Mouse (Mus musculus) ES-CJ7 (cell line): ENCODE data around the gene Atp8b4.
"Not testable (repeated sequence)": the region's sequence is repeated elsewhere in the genome, so short reads cannot be mapped to it uniquely, and the experiment has no call there.

ENCODE experiments used
- DNase-seq: peaks from one replicate; pipeline ENCODE4 v3.0.0; 2011; ENCODE audit warnings: low read depth, low spot score

The Atp8b4 gene

DNA sequence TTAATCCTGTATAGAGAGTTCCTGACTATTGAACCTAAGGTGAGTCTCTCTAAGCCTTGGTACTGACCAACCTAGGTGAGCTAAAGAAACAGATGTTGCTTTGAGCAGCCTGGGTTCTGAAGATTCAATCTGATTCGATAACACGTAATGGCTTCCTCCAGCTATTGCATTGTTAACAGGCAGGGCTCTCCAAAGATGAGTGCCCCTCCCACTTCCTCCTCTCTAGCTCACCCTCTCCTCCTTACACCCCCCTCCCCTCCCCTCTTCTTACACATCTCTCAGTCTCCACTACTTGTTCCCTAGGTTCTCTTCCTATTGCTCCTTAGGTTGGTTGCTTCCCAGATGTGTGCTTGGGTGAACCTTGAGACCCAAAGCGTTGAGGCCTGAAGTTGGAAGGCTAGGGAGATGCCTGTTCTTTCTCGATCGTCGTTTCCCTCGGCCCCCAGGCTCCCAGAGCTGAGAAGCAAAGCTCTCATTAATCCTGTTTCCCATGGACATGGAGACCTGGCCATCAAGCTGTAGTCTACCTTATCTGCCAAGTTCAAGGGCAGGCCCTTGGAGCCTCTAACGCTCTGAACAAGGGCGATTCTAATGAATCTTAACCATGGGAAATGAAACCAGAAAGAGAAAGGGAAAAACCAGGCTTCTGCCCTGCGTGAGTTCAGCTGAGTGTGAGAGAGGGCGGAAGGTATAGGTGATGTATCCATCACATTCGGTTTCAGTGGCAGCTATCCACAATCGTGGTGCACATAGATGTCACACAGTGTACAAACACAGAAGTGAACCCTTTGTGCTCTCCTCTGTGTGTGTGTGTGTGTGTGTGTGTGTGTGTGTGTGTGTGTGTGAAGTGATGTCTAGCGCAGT lies 4.4 kb downstream of the Atp8b4 start:
- DNase-seq, result no peak

DNA sequence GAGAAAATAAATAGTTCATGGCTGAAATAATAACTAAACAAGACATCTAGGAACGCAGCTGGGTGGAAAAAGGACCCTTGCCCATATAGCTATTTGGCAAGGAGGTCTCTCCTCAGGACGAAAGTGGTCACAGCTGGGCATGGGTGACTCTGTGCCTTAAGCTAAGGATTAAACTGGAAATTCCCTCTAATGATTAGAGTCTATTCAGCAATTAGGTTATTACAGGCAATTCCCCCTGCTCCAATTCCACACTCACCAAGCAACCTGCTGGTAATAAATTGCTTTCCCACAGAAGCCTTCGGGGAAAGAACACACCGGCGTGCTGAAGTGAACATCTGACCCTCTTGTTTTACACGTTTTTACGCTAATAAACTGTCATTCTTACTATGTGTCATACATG lies 5.2 kb downstream of the Atp8b4 start:
- no peak for DNase-seq

DNA sequence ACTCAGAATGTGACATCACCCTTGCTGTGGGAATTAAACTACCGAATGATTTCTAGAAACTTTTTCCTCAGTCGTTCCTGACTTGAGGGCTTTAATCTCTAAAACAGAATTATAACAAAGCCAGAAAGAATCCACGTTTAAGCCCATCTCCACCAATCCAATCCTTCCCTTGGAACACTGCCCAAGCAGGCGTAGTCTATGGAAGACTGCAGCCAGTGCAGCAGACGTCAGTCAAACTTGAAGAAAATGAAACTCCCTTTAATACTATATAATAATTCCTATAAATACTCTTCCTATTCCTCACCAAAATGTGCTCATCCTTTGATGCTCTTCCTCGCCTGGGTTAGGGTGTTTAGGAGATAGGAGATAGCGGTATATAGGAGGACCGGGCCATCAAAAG lies 7.2 kb downstream of the Atp8b4 start:
- no peak for DNase-seq

DNA sequence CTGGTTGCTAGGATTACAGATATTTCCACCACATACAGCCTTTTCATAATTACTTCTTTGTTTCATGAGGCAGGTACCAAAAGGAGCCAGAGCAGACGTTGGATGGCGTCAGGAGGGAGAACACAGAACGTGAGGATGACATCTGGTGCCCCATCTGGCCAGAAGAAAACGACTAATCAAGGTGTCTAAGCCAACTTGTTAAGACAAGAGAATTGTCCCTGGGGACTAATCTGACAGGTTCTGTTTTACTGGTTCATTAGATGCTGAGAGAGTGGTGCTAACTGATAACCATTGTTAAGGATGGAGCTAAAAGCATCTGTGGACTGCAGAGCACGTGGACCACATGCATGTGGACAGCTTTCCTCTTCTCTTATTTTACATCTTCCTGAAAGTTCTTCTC lies 7.8 kb downstream of the Atp8b4 start:
- DNase-seq, result no peak

DNA sequence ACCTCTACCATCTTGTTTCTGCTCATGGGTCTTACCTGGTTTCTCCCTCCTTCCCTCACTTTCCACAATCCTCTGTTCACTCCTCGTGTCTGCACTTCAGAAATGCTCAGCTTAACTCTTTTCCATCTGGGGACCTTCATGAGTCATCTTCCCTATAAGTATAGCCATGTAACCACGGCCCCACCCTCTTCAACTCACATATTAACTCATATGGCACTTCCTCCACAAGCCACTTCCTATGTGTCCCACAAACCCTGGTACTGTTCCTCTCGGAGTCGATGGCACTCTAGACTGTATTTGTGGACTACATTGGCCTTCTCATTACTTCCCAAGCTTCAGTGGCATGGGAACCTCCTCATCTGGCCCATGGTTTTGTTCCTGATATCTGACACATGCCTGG lies 9.0 kb downstream of the Atp8b4 start:
- DNase-seq, result no peak

DNA sequence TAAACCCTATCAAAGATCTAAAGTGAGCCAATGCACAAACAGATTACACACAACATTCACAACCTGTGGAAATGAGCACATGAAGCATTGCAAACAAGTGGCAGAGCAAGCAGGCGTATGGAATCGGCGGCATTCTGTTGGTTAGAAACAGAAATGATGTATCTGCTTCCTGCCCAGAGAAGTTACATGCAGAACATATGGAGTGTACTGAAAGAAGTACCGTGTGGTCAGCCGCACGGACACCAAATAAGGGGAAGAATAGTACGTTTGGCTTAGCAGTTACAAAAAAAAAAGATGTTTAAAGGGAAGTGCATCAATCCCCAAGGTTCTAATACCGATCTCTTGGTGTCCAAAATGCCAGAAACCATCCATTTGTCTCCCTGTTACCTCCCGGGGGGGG lies 9.9 kb downstream of the Atp8b4 start:
- DNase-seq, result no peak

DNA sequence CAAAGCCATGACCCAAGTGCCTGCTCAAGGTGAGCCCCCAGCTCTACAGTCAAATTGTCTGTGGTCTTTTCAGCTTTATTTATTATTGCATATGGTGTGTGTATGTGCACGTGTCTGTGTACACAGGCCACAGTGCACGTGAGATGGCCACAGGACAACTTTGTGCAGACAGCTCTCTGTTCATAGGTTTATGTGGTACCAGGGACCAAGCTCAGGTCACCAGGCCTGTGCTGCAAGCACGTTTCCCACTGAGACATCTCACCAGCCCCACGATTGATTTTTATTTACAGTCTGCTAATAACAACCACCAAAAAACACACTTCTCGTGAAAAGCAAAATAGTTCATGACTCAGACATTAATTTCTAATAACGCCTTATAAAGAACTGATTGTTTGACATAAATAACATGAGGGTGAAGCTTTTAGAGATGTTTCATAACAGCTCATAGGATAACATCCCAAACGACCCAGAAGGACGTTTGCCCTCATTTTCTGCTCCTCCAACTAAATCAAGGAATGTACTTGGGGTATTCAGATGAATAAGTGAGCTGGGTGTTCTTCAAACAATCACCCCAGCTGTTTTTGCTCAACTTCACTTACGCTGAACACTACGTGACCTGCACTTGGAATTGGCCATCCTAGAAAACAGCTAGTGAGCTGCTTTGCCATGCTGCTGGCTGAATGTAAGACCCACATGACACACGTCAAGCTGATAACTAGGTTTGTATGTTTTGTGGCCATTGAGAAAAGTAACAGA lies 15.0 kb downstream of the Atp8b4 start:
- no peak for DNase-seq

DNA sequence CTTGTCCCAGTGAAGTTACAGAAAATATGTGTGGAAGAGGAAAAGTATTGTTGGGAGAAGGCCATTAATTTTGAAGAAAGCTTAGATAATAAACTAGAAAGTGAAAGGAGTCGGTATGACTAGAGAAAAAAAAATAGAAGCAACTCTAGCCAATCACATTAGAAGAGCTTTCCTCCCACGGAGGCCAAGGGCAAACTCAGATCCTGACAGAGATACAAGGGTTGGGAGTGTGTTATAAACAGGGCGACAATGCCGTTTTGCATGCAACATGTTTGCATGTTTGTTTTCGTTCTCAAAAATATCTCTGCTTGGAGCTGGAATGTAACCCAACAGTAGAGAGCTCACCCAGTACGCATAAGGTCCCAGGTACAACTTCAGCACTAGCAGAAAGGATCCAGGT lies 17.1 kb downstream of the Atp8b4 start:
- no peak for DNase-seq

DNA sequence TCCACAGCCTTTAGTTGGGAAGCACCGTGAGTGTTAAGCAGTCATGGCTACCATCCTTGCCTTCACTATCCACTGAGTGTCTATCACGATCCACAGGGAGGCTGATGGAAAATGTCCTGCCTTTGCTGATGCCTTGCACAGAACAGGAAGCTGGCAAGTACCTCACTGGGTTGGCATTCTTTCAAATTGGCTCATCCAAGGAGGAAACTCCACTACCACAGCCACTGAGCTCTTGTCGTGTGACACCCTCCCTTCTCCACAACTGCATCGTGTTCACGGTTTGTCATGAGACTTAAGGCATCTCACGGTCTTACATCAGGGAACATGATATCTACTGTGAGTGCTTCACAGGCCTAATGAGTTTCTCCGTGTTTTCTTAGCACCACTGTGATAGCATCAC lies 22.9 kb downstream of the Atp8b4 start:
- no peak for DNase-seq

DNA sequence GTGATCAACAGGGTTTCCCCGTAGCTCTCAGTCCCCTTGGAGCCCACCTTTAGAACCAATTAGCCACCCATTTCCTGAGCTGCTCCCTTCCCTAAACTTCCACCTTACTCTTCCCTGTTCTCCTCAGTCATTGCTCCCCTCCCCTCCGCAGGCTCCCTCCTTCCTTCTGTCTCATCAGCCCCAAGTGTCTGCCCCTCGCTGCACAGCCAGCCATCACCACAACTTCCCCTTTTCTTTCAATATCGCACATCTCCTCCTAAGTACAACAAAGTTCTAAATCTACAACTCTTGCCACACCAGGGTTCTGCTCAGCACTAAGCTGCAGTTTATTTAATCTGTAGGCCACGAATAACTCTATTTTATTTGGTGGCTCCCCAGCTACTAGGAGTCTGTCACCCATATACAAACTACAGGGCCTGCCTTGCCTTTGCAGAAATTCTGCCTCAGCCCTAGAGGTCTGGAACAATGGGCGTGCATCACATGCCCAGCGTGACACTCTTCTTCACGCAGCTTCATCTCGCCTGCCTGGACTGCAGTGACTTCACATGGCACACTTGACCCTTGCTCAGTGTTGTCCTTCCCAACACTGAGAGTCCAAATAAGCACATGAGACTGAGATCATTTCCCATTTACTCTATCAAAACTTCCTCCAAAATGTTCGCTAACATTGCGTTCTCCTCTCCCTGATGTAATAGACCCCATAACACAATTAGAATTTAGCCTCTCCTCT lies 24.6 kb downstream of the Atp8b4 start:
- no peak for DNase-seq

DNA sequence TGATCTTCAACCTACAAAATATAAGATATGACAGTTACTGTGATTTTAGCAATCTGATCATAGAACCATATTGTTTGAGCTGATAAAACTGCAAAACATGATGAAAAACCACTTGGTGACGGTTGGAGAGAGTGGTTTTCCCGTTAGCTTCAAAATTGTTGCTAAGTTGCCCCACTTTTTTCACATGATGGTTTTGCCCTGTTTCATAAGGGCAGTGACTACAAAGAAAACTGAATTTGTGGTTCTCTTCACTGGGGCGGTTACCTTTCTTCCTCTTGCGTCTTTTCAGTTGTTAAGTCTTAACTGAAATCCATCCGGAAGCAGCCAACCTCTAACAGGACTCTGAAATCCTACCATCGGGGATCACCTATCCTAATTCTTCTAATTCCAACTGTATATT lies 26.5 kb downstream of the Atp8b4 start:
- DNase-seq, result no peak

DNA sequence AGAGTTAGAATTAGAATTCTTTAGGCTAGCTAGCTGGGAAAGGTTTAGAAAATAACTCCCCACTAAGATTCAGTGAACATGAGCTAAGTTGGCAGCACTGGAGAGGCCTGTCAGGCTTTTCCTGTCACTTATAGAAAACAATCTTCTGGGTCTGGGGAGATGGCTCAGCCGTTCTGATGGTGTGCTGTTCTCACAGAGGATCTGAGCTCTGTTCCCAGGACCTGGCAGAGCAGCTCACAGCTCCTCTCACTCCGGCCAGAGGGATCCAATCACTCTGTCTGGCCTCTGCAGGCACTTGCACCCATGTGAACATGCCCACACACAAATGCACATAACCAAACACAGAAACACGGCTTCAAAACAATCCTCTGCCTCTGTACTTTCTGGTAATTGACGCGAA lies 27.6 kb downstream of the Atp8b4 start:
- DNase-seq, result no peak

DNA sequence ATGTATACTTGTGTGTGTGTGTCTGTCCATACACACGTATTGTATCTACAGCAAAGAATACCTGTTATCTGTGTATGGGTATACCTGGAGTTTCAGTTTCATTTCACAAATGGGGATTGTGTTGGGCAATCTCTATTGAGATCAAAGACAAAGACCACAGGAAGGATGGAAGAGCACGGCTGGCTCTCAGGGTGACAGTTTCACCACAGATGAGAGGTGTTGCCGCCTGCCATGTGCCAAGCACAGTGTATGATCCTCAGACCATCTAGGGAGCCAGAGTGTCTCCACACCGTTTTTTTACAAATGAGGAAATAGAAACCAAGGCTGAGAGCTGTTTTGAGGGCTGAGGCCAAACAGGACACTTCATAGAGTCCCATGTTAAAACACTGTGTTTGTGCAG lies 32.7 kb downstream of the Atp8b4 start:
- no peak for DNase-seq

DNA sequence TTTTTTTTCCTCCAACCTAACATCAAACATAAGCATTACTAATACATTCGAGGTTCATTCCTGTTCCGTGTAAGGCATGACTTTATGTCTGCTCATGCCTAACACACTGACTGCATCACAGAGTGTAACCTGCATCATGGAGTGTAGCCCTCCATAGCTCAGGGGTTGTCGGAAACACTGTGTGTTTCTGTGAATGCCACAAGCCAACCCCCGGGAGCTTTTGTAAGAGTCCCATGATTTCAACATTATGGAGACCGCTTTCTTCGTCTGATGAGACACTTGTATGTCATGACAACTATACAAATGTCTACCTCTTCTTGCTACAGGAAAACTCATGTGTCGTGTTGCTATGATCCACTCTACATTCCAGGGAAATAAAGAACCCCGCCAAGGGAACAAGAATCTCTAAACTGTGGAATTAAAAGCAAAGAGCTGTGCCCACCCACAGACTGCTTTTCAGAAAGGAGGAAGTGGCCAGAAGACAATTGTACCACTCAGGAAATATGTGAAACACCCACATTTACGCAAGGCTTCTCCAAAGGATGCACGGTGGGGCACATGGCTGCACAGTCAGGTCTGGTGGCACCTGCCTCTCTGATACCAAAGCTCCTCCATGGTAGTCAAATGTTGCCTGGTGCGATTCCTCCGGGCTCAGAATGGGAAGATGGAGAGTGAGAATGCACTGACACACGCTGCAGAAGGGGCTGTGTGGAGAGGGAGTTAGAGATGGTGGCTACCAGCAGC lies 33.9 kb downstream of the Atp8b4 start:
- no peak for DNase-seq

DNA sequence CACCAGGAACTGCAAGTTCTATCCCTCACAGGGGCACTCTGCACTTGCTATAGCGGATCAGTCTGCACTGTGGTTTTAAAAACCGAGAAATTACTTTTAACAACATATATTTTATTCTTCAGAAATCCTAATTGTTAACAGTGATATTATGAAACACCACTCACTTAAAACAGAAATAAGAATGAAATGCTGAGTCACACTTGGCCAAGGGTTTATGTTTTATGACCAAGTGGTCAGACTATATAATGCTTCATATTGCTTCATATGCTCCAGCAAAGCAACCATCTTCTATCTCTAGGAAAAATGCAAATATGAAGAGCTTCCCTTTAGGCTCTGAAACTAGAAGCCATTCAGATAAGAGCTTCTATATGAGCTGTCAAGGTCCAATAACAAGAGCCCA lies 41.8 kb downstream of the Atp8b4 start:
- DNase-seq, result no peak

DNA sequence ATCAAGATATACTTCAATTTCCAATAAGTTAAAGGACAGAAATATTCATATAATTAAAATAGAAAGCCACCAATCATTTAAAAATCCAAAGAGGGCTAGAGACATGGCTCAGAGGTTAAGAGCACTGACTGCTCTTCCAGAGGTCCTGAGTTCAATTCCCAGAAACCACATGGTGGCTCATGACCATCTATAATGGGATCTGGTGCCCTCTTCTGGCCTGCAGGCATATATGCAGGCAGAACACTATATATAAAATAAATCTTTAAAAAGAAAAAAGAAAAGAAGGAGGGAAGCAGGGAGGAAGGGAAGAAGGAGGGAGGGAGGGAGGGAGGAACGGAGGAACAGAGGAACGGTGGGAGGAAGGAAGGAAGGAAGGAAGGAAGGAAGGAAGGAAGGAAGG lies 42.7 kb downstream of the Atp8b4 start:
- not testable (repeated sequence) for DNase-seq

DNA sequence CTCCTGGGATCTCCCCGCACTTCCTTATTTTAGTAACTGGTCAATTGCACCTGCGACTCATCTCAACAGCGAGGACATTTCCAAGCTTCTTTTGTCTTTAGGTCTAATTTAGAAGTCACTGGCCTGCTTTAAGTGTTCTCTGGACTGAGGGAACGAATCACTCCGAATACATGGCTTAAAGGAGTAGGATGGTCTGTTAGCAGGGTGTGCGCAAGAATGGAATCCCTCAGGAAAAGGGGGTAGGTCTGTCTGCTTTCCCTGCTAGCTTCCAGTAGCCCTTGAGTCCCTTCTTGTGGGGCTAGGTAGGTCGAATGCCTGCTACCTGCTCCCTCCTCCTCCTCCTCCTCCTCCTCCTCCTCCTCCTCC lies 49.6 kb downstream of the Atp8b4 start:
- no peak for DNase-seq

DNA sequence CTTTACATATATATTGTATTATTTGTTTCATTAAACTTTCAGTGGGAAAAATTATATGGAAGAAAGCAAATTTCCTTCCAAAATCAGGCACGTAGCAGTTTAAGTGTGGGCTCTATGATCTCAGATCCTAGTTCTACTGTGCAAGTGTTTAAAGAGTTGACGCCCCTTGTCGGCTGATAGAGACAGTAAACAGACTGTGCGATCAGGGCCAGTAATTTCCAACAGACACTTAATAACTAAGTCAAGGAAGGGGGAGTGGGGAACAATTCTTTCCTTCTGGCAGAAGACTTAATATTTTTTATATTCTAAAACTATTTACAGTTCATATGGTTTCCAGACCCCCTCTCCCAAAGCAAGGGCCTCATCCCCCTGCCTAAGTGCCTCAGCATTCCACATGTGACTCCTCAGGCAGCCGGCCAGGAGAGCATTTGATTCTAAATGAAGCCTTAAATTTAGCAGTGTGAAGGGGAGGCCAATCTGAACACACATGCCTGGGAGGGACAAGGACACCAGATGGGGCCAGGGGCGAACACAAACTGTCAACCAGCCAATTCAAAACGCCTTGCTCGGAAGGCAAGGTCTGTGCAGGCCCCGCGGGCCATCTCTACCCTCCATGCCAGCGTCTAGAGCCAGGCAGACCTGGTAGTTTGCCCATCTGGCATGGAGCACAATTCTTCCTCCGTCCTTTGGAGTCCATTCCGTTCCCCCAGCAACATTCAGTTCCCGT lies 50.1 kb downstream of the Atp8b4 start:
- DNase-seq, result no peak

DNA sequence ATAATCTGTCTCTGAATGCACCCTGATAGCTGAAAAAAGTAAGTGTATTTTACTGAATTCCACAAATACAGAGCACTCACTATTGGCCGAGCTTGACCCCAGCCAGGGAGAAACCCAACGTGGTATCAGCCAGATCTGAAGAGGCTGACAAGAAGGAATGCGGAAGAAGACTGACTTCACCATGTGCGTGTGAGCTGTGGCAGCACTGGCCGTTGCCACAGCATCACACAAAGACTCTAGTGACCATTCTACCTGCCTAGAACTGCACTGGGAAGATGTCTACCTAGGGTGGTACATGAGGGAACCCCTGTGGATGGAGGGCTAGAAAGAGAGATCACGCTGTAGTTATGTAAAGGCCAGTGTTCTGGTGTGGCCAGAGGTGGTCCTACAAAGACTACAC lies 55.4 kb downstream of the Atp8b4 start:
- no peak for DNase-seq

DNA sequence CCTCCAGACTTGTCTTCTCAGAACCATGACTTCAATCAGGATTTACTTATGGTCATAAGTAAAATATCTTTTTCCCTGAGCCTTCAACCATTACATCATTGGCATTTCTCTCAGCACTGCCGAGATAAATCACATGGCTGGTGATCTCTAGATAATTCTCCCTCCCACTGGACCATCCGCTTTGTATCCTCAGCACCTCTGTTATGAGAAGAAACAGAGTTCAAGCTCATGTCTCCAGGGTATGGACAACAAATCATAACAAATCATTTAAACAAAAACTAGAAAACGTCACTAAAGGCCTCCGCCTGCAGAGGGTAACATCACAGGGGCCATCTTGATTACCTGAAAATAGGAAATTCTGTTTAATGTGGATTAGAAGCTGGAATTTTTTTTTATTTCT lies 58.9 kb downstream of the Atp8b4 start:
- DNase-seq, result no peak

DNA sequence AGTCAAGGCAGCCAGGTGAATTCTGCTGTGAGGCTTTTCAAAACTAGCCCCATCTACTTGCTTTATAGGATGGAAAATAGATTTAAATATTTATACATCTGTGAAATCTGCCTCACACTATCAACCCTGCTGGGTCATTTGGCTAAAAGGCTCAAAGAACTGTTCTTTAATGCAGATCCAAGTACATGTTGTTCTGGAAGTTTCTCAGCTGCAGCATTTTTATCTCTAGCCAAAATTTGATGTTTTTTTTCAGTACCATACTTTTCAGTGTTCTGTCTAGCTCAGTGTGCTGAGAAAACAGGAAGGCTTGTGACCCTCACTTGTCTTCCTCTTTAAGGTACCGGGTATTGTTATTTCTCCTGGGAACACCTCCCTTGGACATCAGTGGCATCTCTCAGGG lies 65.8 kb downstream of the Atp8b4 start:
- no peak for DNase-seq
